Mouse (Mus musculus): ENCODE results near the gene Sema4f. TPM values are rescaled to one million over a fixed set of nuclear protein-coding genes. Genes with fewer than 3 reads are reported as not detected.

The Sema4f gene
- polyA plus RNA-seq, 1 experiment = 1.3 TPM

DNA sequence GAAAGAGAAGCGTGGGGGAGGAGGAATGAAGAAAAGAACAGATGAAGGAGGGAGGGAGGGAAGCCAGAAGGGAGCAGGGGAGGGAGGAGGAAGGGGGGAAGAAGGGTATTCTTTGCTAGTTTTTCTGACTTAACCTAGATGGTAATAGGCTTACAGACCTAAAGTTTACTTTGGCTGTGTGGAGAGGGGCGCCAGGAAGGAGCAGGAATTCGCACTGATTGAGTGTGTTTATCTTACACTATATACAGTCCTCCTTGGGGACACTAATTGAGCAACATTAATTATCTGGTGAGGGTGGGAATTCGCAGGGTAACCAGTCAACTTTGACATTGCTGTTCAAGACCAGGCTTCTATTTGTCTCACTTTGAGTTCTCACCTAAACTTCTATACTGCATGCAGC, 40.8 kb downstream of the Sema4f start:
- H3K27me3 ChIP-seq (ENCODE audit: control insufficient read depth, insufficient read depth, low read length) = no peaks in the 10 kb centered on the region
- H3K4me1 ChIP-seq (ENCODE audit: control insufficient read depth, insufficient read depth, low read length) = peaks cover 2% of the 10 kb centered on the region; the same call in 1 of the 2 replicates
- H3K27ac ChIP-seq (ENCODE audit: control insufficient read depth, insufficient read depth, low read depth, low read length) = no peak overlapping the region
- no peaks in the 10 kb centered on the region for H3K36me3 ChIP-seq (ENCODE audit: control insufficient read depth, insufficient read depth, low read length)
- TF ChIP-seq POLR2A (IDR thresholded peaks at IDR 0.05; ENCODE audit: control insufficient read depth, low read depth, low read length) = no peak
- no peak for TF ChIP-seq CTCF (IDR thresholded peaks at IDR 0.05; ENCODE audit: control insufficient read depth, insufficient read depth, insufficient replicate concordance, low read depth, low read length)
- H3K4me3 ChIP-seq (ENCODE audit: control insufficient read depth, low read depth, low read length) = no peak overlapping the region

DNA sequence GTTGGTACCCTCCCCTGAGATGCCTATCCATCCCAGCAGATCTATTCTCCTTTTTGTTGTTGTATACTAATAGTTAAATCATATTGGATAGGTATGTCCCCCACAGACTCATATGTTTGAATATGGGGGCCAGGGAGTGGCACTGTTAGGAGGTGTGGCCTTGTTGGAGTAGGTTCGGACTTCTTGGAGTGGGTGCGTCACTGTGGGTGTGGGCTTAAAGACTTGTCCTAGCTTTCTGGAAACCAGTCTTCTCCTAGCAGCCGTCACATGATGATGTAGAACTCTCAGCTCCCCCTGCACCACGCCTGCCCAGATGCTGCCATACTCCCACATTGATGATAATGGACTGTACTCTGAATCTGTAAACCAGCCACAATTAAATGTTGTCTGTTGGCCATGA, 41.3 kb downstream of the Sema4f start:
- no peak for TF ChIP-seq POLR2A (IDR thresholded peaks at IDR 0.05; ENCODE audit: control insufficient read depth, low read depth, low read length)
- no peak for TF ChIP-seq CTCF (IDR thresholded peaks at IDR 0.05; ENCODE audit: control insufficient read depth, insufficient read depth, insufficient replicate concordance, low read depth, low read length)
- Histone ChIP-seq H3K27ac (ENCODE audit: control insufficient read depth, insufficient read depth, low read depth, low read length) (no peak overlapping the region), H3K4me3 (ENCODE audit: control insufficient read depth, low read depth, low read length) (no peak overlapping the region), H3K36me3 (ENCODE audit: control insufficient read depth, insufficient read depth, low read length) (no peaks in the 10 kb centered on the region), H3K27me3 (ENCODE audit: control insufficient read depth, insufficient read depth, low read length) (no peaks in the 10 kb centered on the region), H3K4me1 (ENCODE audit: control insufficient read depth, insufficient read depth, low read length) (peaks cover 2% of the 10 kb centered on the region; the same call in 1 of the 2 replicates)

DNA sequence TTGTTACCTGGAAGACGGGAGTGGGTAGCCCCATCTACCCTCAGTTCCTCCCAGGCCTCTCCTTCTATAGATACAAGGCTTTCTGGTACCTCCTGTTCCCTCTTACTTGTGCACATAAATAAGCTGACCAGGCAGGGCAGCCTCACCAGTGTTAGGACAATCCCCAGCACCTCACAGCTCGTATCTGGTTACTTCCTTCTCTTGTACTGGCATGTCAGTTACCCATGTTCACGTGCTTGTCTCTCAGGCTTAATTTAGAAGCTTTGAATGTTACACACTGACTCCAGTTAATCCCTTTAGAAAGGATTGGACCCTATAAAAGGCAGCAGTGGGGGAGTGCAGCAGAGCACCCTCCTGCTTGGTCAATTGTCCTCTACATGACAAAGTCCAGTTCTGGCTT, 42.3 kb downstream of the Sema4f start:
- Histone ChIP-seq H3K4me1 (ENCODE audit: control insufficient read depth, insufficient read depth, low read length) (peaks cover 2% of the 10 kb centered on the region; the same call in 1 of the 2 replicates), H3K4me3 (ENCODE audit: control insufficient read depth, low read depth, low read length) (no peak overlapping the region), H3K36me3 (ENCODE audit: control insufficient read depth, insufficient read depth, low read length) (no peaks in the 10 kb centered on the region), H3K27ac (ENCODE audit: control insufficient read depth, insufficient read depth, low read depth, low read length) (no peak overlapping the region), H3K27me3 (ENCODE audit: control insufficient read depth, insufficient read depth, low read length) (no peaks in the 10 kb centered on the region)
- TF ChIP-seq CTCF (IDR thresholded peaks at IDR 0.05; ENCODE audit: control insufficient read depth, insufficient read depth, insufficient replicate concordance, low read depth, low read length) (no peak), POLR2A (IDR thresholded peaks at IDR 0.05; ENCODE audit: control insufficient read depth, low read depth, low read length) (no peak)

- no peaks in the 10 kb centered on the region for H3K27me3 ChIP-seq (ENCODE audit: control insufficient read depth, insufficient read depth, low read length)
- H3K27ac ChIP-seq (ENCODE audit: control insufficient read depth, insufficient read depth, low read depth, low read length) = no peak overlapping the region
- H3K4me3 ChIP-seq (ENCODE audit: control insufficient read depth, low read depth, low read length) = no peak overlapping the region
- H3K4me1 ChIP-seq (ENCODE audit: control insufficient read depth, insufficient read depth, low read length) = peaks cover 2% of the 10 kb centered on the region; the same call in 1 of the 2 replicates
- TF ChIP-seq CTCF (IDR thresholded peaks at IDR 0.05; ENCODE audit: control insufficient read depth, insufficient read depth, insufficient replicate concordance, low read depth, low read length) (no peak), POLR2A (IDR thresholded peaks at IDR 0.05; ENCODE audit: control insufficient read depth, low read depth, low read length) (no peak)
- no peaks in the 10 kb centered on the region for H3K36me3 ChIP-seq (ENCODE audit: control insufficient read depth, insufficient read depth, low read length)
Measured at GRCm38 (mm10) chr6:82893415-82893814, 46.2 kb downstream of the Sema4f start.

GRCm38 (mm10) chr6:82892540-82892939, 47.0 kb downstream of the Sema4f start:
- H3K4me1 ChIP-seq (ENCODE audit: control insufficient read depth, insufficient read depth, low read length) = 0 out of 2 replicates have a peak, but pooled peaks cover under 1% of the 10 kb centered on the region
- no peaks in the 10 kb centered on the region for H3K36me3 ChIP-seq (ENCODE audit: control insufficient read depth, insufficient read depth, low read length)
- H3K27ac ChIP-seq (ENCODE audit: control insufficient read depth, insufficient read depth, low read depth, low read length) = no peak overlapping the region
- no peak overlapping the region for H3K4me3 ChIP-seq (ENCODE audit: control insufficient read depth, low read depth, low read length)
- no peak for TF ChIP-seq POLR2A (IDR thresholded peaks at IDR 0.05; ENCODE audit: control insufficient read depth, low read depth, low read length)
- TF ChIP-seq CTCF (IDR thresholded peaks at IDR 0.05; ENCODE audit: control insufficient read depth, insufficient read depth, insufficient replicate concordance, low read depth, low read length) = no peak
- no peaks in the 10 kb centered on the region for H3K27me3 ChIP-seq (ENCODE audit: control insufficient read depth, insufficient read depth, low read length)

GRCm38 (mm10) chr6:82891488-82891887, 48.1 kb downstream of the Sema4f start:
- Histone ChIP-seq H3K4me1 (ENCODE audit: control insufficient read depth, insufficient read depth, low read length) (no peaks in the 10 kb centered on the region), H3K27ac (ENCODE audit: control insufficient read depth, insufficient read depth, low read depth, low read length) (no peak overlapping the region), H3K36me3 (ENCODE audit: control insufficient read depth, insufficient read depth, low read length) (no peaks in the 10 kb centered on the region), H3K27me3 (ENCODE audit: control insufficient read depth, insufficient read depth, low read length) (no peaks in the 10 kb centered on the region), H3K4me3 (ENCODE audit: control insufficient read depth, low read depth, low read length) (no peak overlapping the region)
- no peak for TF ChIP-seq POLR2A (IDR thresholded peaks at IDR 0.05; ENCODE audit: control insufficient read depth, low read depth, low read length)
- no peak for TF ChIP-seq CTCF (IDR thresholded peaks at IDR 0.05; ENCODE audit: control insufficient read depth, insufficient read depth, insufficient replicate concordance, low read depth, low read length)

DNA sequence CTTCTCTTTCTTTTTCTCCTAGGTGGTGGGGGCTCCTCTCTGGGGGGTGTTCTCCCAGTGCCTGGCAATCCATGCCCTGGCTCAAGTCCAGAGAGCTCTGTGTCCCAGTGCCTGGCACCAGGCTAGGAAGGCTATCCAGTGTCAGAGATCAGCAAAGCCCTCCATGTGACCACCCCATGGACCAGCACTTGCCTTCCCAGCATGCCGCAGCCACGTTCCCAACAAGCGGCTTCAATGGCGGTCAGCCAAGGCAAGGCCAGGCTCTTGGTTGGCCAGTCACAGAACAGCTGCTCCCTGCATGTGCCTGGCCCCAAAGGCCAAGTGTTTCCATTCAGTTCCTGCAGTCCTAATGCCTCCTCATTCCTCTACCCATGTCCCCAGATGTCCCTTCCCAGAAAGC, 53.2 kb downstream of the Sema4f start:
- Histone ChIP-seq H3K27me3 (ENCODE audit: control insufficient read depth, insufficient read depth, low read length) (no peaks in the 10 kb centered on the region), H3K27ac (ENCODE audit: control insufficient read depth, insufficient read depth, low read depth, low read length) (no peak overlapping the region), H3K4me1 (ENCODE audit: control insufficient read depth, insufficient read depth, low read length) (peaks cover 4% of the 10 kb centered on the region), H3K36me3 (ENCODE audit: control insufficient read depth, insufficient read depth, low read length) (no peaks in the 10 kb centered on the region), H3K4me3 (ENCODE audit: control insufficient read depth, low read depth, low read length) (no peak overlapping the region)
- TF ChIP-seq CTCF (IDR thresholded peaks at IDR 0.05; ENCODE audit: control insufficient read depth, insufficient read depth, insufficient replicate concordance, low read depth, low read length) (no peak), POLR2A (IDR thresholded peaks at IDR 0.05; ENCODE audit: control insufficient read depth, low read depth, low read length) (no peak)

- no peak for TF ChIP-seq POLR2A (IDR thresholded peaks at IDR 0.05; ENCODE audit: control insufficient read depth, low read depth, low read length)
- TF ChIP-seq CTCF (IDR thresholded peaks at IDR 0.05; ENCODE audit: control insufficient read depth, insufficient read depth, insufficient replicate concordance, low read depth, low read length) = no peak
- Histone ChIP-seq H3K36me3 (ENCODE audit: control insufficient read depth, insufficient read depth, low read length) (no peaks in the 10 kb centered on the region), H3K4me1 (ENCODE audit: control insufficient read depth, insufficient read depth, low read length) (peaks cover 4% of the 10 kb centered on the region), H3K4me3 (ENCODE audit: control insufficient read depth, low read depth, low read length) (no peak overlapping the region), H3K27me3 (ENCODE audit: control insufficient read depth, insufficient read depth, low read length) (no peaks in the 10 kb centered on the region), H3K27ac (ENCODE audit: control insufficient read depth, insufficient read depth, low read depth, low read length) (no peak overlapping the region)
Measured at GRCm38 (mm10) chr6:82885909-82886308, 53.7 kb downstream of the Sema4f start.
